Mouse (Mus musculus) right cerebral cortex, postnatal 4 days (tissue): Measurements from ENCODE around the gene 1700049E17Rik1.
"Not testable (repeated sequence)": the region's sequence is repeated elsewhere in the genome, so short reads cannot be mapped to it uniquely, and the experiment has no call there.

ENCODE experiments used
- DNase-seq: peaks from one replicate; pipeline ENCODE4 v3.0.0-alpha.2; 2022

Gene 1700049E17Rik1

GRCm38 (mm10) chr14:41924649-41925048 is at the start of gene 1700049E17Rik1:
Gene 1700049E17Rik1 (plus strand): TSS chr14:41924949.
- not testable (repeated sequence) for DNase-seq

- not testable (repeated sequence) for DNase-seq
Observed at GRCm38 (mm10) chr14:41907190-41907589, 17.6 kb upstream of the 1700049E17Rik1 start, which contains the start of gene Gm7980. Gene Gm7980 (minus strand): TSS chr14:41907290.

DNA sequence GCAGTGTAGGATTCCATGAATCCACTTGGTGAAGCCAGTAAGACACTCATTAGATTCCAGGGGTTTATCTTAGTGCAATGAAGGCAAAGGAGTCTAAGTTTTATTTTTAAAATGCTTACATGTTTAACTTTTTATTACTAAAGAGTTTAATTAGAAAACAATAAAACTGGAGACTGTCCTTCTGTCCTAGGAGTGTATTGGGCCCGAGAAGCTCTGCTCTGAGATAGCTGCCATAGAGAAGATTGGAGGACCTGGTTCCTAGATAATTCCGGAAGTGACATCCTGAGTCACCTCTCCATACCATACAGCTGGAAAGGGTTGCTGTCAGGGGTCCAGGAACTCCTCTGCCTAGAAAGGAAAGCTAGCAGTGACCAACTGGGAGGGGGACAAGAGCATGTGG is 18.9 kb downstream of the 1700049E17Rik1 start, which contains the start of gene 1700024B05Rik:
Gene 1700024B05Rik, plus strand, starts transcription at position 301 of the 400 bp plus-strand sequence.
- not testable (repeated sequence) for DNase-seq

DNA sequence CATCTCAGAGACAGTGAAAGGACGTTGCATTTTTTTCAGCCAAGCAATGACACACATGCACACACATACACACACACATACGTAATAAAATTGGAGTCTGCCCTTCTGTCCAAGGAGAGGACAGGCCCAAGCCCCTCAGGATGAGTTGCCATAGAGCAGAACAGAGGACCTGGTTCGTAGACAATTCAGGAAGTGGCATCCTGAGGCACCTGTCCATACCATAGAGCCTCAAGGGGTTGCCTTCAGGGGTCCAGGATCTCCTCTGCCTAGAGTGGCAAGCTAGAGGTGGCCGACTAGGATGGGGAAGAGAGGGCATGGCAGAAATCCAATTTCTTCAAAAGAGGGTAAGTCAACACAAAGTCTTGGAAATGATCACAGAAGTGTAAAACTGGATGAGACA is 39.3 kb downstream of the 1700049E17Rik1 start:
- not testable (repeated sequence) for DNase-seq

- DNase-seq: not testable (repeated sequence)
Observed at GRCm38 (mm10) chr14:41967827-41968226, 43.1 kb downstream of the 1700049E17Rik1 start, which contains the start of gene Gm6401. Gene Gm6401 (minus strand): TSS chr14:41967927.

- not testable (repeated sequence) for DNase-seq
Observed at GRCm38 (mm10) chr14:41968596-41968995, 43.8 kb downstream of the 1700049E17Rik1 start.
